Mouse (Mus musculus): ENCODE data around the gene Slc6a6.

Gene Slc6a6

DNA sequence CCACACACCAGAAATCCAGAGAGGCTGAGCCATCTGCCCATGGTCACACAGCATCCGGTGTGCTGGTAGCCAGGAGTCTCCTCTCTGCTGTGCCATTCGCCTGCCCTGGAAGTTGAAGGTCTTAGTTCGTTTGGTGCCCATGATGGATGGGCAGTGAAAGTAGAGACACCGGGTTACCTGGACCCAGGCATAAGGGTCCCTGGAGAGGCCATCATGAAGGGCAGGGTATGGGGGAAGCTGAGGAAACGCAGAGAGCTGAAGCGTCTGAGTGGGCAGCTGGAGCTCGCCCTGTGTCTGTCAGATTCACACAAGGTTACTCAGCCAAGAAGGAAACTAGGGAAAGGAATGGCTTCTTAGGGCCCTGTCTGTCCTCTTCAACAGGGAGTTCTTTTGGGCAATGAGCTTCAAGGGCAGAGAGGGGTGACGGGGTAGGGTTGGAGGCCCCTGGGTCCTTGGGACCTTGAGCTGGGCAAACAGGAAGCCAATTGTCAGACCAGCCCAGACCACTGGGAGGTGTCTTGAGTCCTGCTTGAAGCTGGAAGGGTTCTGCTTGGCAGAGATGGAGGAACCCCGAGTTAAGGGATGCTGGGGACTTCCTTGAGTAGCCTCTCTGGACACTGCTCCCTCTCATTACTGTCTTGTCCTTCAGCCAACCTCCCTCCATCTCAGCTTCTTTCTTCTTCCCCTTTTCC, 78.3 kb downstream of the Slc6a6 start:
- DNase-seq (ENCODE audit: low read depth in 2 of 2, low spot score in 2 of 2), result no peak

DNA sequence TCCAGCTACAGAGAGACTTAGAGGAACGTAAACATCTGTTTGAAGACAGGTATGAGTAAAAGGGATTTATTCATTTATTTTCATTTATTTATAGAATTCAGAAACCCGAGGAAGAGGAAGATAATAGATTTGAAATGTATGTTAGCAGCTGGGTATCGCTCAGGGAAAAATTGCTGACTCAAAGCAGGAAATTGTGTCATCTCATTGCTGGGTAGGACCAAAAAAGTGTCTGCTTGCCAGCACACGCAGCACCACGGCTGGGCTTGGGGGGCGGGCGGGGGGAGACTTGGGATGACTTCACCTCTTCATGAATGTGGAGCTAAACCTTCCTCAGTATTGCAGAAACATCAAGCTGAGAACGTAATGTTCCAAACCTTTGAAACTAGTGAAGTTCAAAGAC, 83.7 kb downstream of the Slc6a6 start:
- DNase-seq (ENCODE audit: low read depth in 2 of 2, low spot score in 2 of 2), result no peak

- no peak for DNase-seq (ENCODE audit: low read depth in 2 of 2, low spot score in 2 of 2)
Measured at GRCm38 (mm10) chr6:91773951-91774350, 90.1 kb downstream of the Slc6a6 start.

DNA sequence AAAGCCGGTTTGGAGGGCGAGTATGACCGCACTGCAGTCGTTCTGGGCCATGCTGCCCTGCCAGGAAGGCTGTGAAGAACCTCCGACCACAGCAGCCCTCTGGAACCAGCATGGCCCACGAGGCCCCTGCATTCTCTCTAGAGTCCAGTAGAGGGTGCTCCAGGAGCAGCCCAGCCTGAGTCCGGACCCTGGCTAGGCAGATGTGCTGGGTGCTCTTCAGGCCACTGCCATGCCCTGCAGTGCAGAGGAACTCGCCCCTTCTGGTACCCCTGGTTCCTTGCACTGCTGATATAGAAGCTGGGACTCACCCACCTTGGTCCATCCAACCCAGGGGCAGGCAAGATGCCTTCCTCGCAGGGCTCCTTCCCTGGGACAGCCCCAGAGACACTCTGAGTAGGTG, 92.7 kb downstream of the Slc6a6 start:
- DNase-seq (ENCODE audit: low read depth in 2 of 2, low spot score in 2 of 2), result peak in 1 of 2 experiments; percentile 24

DNA sequence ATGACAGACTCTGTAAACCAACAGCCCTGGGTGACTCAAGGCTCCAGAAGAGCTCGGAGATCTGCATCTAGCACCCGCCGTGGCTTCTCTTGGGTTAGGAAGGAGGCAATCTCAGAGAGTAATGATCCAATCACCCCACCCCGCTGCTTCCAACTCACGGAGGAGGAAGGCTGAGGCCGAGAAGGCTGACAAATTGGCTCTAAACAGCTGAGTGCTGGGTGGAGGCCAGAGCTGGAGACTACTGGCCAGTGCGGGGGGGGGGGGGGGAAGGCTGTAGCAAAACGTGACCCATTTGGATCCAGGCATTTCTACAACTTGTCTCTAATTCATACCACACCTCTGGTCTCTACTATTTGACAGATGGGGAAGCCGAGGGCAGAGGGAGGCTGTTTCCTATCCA, 95.4 kb downstream of the Slc6a6 start:
- no peak for DNase-seq (ENCODE audit: low read depth in 2 of 2, low spot score in 2 of 2)

GRCm38 (mm10) chr6:91785018-91785417, 101.2 kb downstream of the Slc6a6 start:
- DNase-seq (ENCODE audit: low read depth in 2 of 2, low spot score in 2 of 2), result no peak

GRCm38 (mm10) chr6:91788311-91788798, 104.5 kb downstream of the Slc6a6 start:
- DNase-seq (ENCODE audit: low read depth in 2 of 2, low spot score in 2 of 2), result no peak

DNA sequence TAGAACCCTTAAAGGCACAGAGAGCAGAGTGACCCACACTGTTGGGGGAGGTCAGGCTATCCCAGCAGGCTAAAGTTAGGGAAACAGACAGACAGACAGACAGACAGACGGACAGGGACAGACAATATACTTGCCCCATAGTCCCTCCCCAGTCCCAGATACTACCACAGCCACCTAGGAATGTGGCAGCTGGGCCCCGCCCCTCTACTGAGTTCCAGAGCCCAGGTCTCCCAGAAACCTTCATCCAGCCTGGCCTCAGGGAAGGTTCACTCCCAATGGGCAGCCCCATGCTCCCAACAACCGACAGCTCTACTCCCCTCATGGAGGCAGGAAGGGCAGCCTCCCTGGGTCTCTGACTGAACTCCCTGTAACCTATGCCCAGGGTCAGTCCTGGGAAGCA, 111.8 kb downstream of the Slc6a6 start:
- no peak for DNase-seq (ENCODE audit: low read depth in 2 of 2, low spot score in 2 of 2)

- no peak for DNase-seq (ENCODE audit: low read depth in 2 of 2, low spot score in 2 of 2)
Measured at GRCm38 (mm10) chr6:91796064-91796463, 112.2 kb downstream of the Slc6a6 start.

- DNase-seq (ENCODE audit: low read depth in 2 of 2, low spot score in 2 of 2), result no peak
Measured at GRCm38 (mm10) chr6:91796736-91797135, 112.9 kb downstream of the Slc6a6 start.

DNA sequence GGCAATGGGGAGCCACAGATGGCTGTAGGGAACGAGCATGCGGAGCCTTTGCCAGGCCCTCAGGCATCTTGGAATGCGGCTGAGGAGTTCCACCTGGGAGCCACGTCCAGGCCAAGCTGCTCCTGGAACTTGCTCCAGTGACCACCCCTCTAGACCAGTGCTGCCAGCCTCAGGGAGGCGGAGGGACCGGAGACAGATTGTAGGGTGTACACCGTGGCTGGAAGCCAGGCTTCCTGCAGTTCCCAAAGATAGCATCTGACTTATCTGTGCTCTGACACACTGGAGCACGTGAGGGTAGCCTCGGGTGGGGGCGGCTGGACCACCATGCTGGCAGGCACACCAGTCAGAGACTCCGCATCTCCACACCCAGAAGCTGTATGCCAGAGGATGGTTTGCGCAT, 114.6 kb downstream of the Slc6a6 start:
- DNase-seq (ENCODE audit: low read depth in 2 of 2, low spot score in 2 of 2), result no peak

DNA sequence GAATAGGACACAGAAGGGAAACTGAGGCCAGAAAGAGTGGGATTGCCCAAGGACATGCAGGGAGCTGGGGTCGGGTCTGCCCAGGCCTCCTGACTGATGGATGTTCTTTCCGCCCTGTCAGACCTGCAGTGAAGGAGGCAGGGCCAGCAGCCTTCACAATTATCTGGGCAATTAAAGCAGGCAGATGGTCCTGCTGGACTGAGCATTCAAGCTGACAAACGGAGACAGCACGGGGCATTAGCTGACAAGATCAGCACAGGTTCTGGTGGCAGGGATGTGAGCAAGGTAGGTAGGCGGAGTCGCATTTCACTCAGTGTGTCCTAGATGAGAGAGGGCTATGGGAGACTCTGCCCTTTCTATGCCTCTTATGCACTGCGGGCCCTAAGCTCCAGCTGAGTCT, 120.3 kb downstream of the Slc6a6 start:
- no peak for DNase-seq (ENCODE audit: low read depth in 2 of 2, low spot score in 2 of 2)

DNA sequence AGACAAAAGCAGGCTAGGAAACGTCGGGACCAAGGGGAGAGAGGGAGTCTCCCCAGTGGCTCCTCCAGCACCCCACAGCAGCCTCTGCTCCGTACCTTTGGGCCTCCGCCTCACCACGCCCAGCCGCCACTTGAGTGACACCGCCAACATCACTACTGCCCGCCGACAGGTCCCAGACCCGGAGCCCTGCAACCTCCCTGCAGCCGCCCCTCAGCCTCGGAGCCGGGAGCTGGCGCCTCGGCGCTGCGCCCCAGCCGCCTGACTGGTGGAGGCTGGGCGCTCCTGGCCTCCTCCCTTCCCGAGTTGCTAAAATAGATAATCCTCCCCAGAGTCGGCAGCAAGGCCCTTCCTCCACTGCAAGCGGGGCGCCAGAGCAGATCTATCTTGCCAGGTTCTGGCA, 123.3 kb downstream of the Slc6a6 start:
- DNase-seq (ENCODE audit: low read depth in 2 of 2, low spot score in 2 of 2), result no peak

GRCm38 (mm10) chr6:91808022-91808421, 124.2 kb downstream of the Slc6a6 start:
- no peak for DNase-seq (ENCODE audit: low read depth in 2 of 2, low spot score in 2 of 2)

Data from CD8-positive naive resting alpha-beta T cell, adult 2 months (primary cell).